Mouse (Mus musculus): Measurements from ENCODE around the gene Myo3b. TPM values are rescaled to one million over a fixed set of nuclear protein-coding genes. Genes with fewer than 3 reads are reported as not detected.

The Myo3b gene
- polyA plus RNA-seq, 1 experiment, result 0.46 TPM

DNA sequence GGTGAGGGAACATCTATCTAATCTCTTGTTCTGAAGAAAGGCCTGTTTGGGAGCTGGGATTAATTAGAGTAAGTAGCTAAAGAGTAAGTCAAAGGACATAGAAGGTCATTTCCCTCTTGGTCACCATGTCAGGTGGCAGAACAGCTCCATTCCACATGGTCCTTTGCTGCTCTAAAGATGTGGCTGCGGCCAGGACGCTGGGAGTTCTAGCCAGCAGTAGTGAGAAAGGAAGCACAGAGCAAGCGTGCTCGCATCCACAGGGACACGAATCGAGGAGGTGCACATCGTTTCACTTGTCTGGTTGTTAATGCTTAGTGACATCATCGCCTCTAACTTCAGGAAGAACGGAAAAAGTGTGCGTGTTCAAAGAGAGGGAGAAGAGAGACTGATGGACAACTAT lies 212.3 kb downstream of the Myo3b start:
- TF ChIP-seq POLR2A (IDR thresholded peaks at IDR 0.05; ENCODE audit: borderline replicate concordance, extremely low read depth, insufficient read depth, insufficient read length, poor library complexity, severe bottlenecking) (no peak), CTCF (IDR thresholded peaks at IDR 0.05; ENCODE audit: borderline replicate concordance, extremely low read depth, insufficient read depth, insufficient read length) (no peak)
- no peak for DNase-seq (ENCODE audit: low read depth)

DNA sequence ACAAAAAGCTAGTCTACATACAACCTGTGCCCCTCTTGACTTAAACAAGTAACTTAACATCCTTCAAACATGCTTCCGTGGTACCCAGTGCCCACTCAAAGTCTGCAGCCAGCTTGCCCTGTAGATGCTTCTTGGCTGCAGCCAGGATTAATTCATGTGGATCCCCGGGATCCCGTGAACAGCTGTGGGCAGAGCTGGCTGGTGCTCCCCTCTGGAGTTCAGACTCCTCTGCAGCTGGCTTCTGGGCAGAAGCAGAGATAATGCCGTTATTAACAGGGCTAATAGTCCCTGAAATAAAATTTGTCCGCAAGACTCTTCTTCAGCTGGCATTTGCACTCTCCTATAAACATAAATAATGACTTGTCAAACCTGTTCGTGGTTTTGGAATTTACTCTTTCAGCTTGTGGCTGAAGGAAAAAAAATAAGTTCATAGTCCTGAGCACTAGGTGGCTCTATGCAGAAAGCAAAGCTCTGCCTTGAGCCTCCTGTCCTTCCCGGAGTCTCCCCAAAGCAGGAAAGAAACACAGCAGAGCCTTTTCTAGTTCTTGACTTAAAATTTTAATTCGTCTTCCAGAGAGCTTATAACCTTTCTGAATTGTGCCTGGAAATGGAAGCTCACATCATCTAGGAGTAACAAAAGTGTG lies 220.6 kb downstream of the Myo3b start:
- DNase-seq (ENCODE audit: low read depth), result peak; percentile 88
- TF ChIP-seq POLR2A (IDR thresholded peaks at IDR 0.05; ENCODE audit: borderline replicate concordance, extremely low read depth, insufficient read depth, insufficient read length, poor library complexity, severe bottlenecking), result no peak
- peak; percentile 62; the same call in 1 of the 2 replicates for TF ChIP-seq CTCF (IDR thresholded peaks at IDR 0.05; ENCODE audit: borderline replicate concordance, extremely low read depth, insufficient read depth, insufficient read length)

DNA sequence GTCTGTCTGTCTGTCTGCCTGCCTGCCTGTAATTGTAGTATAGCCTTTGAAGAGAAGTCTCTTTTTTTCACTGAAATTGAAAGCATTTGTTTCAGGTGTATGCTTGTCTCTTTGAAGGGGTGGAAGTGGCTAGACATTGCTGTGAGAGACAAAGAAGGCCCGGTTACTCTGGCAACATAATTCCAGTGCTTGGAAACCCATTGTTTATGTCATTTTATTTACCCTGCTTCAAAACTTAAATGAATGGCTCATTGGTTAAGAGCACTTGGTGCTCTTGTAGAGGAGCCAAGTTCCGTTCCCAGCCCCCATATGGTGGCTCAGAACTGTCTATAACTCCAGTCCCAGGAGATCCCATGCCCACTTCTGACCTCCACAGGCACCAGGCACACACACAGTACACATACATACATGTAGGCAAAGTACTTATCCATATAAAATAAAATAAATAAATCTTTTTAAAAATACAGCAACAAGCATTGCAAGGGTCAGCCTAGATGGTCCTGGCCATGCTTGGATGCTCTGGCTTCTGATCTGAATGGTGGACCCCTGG lies 221.8 kb downstream of the Myo3b start:
- TF ChIP-seq CTCF (IDR thresholded peaks at IDR 0.05; ENCODE audit: borderline replicate concordance, extremely low read depth, insufficient read depth, insufficient read length), result no peak
- TF ChIP-seq POLR2A (IDR thresholded peaks at IDR 0.05; ENCODE audit: borderline replicate concordance, extremely low read depth, insufficient read depth, insufficient read length, poor library complexity, severe bottlenecking), result no peak
- peak; percentile 75 for DNase-seq (ENCODE audit: low read depth)

DNA sequence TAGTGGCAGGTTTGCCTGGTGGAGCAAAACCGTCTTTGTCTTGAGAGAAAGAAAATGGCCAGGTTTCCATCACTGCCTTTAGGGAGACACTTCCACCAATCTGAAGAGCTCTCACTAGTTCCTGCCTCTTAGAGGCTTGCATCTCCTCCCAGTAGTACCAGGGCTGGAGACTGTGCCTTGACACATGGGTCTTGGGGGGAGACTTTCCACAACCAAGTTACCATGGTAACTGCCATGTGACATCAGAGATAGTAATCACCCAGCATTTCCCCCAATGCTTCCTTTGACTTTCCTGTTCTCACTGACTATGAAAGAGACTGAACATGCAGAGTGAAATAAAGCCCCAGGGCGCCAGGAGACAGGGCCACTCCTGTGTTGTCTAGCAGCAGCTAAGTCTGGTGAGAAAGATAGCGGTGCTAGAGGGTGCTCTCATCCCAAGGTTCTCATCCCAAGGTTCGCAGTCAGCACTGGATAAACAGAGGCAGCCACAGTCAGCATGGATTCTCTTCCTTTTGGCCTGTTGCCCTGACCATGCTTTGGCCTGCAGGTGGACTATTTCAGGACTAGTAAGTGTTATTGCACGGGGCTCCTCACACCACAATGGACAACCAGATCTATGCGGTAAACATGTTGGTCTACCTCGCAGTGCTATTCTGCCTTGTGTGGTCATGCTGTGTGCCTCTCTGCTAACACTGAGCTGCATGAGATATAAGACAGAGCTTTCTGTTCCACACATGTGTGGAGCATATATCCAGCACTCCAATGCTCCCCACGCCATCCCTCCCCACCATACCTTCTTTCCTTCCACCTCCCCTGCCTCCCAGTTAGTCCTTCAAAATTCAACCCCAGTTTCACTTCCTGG lies 223.0 kb downstream of the Myo3b start:
- DNase-seq (ENCODE audit: low read depth), result peak; percentile 69
- TF ChIP-seq CTCF (IDR thresholded peaks at IDR 0.05; ENCODE audit: borderline replicate concordance, extremely low read depth, insufficient read depth, insufficient read length) (0 out of 2 replicates have a peak, but pooled peaks have one; percentile 2), POLR2A (IDR thresholded peaks at IDR 0.05; ENCODE audit: borderline replicate concordance, extremely low read depth, insufficient read depth, insufficient read length, poor library complexity, severe bottlenecking) (no peak)

DNA sequence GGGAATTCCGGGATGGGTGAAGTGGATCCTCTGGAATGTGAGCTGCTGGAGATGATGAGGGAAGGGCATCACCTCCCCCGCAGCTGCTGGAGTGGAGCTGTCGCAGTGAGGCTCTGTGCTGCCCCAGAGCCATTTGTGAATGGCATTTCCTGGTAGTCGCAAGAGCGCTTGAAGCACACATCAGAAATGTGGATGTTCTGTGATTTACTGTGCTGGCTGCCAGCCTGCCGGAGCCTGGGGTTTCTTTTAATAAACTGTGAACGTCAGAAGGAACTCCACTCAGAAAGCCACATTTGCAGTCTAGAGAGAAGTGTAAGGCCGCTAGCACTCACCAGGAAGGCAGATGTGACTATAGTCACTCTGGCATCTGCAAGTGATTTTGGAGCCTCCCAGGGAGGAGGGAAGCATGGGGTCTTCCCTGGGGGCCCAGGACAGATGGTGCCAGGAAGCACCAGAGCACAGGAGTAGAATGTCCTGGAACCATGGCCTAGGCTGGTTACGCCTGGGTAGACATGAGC lies 223.7 kb downstream of the Myo3b start:
- TF ChIP-seq CTCF (IDR thresholded peaks at IDR 0.05; ENCODE audit: borderline replicate concordance, extremely low read depth, insufficient read depth, insufficient read length), result no peak
- no peak for TF ChIP-seq POLR2A (IDR thresholded peaks at IDR 0.05; ENCODE audit: borderline replicate concordance, extremely low read depth, insufficient read depth, insufficient read length, poor library complexity, severe bottlenecking)
- DNase-seq (ENCODE audit: low read depth), result peak; percentile 57

DNA sequence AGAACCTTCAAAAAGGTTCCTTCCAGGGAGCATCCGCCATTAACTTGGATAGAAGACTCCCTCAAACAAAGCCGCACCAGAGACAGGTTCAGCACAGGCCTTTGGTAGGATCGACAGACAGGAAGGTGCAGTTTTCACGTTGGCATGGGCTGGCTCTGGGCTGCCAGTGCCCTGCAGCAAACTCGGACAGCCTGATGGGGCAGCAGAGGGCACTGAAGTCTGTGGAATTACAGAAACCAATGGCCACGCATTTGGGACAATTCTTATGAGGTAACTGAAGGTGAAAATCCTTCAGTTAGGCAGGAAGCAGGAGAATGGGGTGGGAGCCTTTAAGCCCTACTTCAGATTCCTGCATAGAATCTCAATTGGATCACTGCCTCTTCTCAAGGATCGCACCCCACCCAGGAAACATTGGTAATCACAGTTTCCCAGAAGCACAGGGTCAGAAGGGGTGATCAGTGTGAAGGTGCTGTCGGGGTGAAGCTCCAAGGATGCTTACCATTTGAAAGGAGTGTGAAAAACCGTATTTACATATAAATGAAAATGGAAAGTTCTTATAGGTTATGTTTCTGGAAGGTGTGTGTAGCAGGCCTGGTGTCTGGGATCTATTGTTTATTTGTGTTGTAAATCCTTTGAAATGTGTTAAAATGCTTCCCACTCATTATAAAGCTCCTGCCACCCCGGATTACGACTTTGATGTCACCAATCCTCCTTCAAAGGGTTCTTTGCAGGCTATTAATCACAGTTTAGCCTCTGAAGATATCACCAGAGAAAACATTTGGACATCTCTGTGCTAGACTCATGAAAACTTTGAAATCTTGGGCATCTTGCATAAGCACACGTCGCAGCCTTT lies 239.7 kb downstream of the Myo3b start:
- DNase-seq (ENCODE audit: low read depth), result peak; percentile 58
- TF ChIP-seq CTCF (IDR thresholded peaks at IDR 0.05; ENCODE audit: borderline replicate concordance, extremely low read depth, insufficient read depth, insufficient read length) (peak; percentile 54), POLR2A (IDR thresholded peaks at IDR 0.05; ENCODE audit: borderline replicate concordance, extremely low read depth, insufficient read depth, insufficient read length, poor library complexity, severe bottlenecking) (no peak)

DNA sequence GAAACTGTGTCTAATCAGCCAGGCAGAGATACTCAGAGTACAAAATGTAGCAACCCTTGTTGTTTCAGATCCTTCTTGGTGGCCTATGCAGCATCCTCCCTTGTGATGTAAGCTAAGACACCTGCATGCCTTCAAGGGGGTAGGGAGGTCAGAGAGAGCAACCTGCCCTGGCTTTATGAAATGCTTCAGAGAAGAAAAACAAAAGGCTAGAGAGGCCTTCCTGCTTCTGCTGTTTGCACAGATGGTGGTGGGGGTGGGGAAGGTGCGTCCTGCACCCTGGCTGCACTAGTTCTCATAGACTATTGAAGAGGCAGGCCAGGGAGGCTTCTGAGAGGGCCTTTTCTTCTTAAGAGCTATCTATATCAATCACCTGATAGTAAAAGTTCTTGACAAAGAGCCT lies 245.2 kb downstream of the Myo3b start:
- TF ChIP-seq POLR2A (IDR thresholded peaks at IDR 0.05; ENCODE audit: borderline replicate concordance, extremely low read depth, insufficient read depth, insufficient read length, poor library complexity, severe bottlenecking) (no peak), CTCF (IDR thresholded peaks at IDR 0.05; ENCODE audit: borderline replicate concordance, extremely low read depth, insufficient read depth, insufficient read length) (no peak)
- no peak for DNase-seq (ENCODE audit: low read depth)

DNA sequence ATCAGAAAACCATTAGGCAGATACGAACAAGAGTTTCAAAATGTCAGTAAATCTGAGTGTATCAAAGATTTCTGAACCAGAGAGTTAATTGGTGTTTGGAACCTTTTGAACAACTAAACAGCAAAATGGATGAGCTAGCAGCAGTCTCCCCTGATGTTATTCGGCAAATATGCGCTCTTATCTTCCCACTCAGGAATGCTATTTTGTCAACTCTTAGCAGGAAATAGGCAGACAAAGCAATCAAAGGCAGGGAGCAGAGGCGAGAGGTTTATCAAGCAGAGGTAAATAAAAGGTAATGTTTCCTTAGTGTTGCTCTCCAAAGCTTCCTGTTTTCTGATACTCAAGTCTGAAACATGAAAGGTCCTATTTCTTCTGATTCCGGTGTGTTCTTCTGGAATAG lies 252.1 kb downstream of the Myo3b start:
- no peak for TF ChIP-seq POLR2A (IDR thresholded peaks at IDR 0.05; ENCODE audit: borderline replicate concordance, extremely low read depth, insufficient read depth, insufficient read length, poor library complexity, severe bottlenecking)
- peak; percentile 16 for DNase-seq (ENCODE audit: low read depth)

DNA sequence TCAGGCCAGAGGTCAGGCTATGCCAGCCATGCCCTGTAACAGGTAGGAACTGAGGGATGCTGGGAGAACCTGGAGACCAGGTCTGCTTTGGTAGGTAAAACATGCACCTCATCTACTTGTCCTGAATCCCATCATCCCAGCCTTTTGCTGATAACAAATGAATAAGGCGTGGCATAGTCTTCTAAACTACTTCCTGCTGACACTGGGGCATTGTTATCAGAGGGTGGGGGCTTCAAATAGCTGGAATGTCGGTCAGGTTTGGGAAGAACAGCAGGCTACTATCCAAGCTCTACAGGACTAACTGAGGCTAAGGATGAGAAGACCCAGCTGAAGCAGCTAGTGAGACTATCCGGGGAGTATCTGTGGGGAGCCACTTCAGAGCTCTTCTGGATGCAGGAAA lies 253.8 kb downstream of the Myo3b start:
- no peak for DNase-seq (ENCODE audit: low read depth)
- no peak for TF ChIP-seq CTCF (IDR thresholded peaks at IDR 0.05; ENCODE audit: borderline replicate concordance, extremely low read depth, insufficient read depth, insufficient read length)
- no peak for TF ChIP-seq POLR2A (IDR thresholded peaks at IDR 0.05; ENCODE audit: borderline replicate concordance, extremely low read depth, insufficient read depth, insufficient read length, poor library complexity, severe bottlenecking)

DNA sequence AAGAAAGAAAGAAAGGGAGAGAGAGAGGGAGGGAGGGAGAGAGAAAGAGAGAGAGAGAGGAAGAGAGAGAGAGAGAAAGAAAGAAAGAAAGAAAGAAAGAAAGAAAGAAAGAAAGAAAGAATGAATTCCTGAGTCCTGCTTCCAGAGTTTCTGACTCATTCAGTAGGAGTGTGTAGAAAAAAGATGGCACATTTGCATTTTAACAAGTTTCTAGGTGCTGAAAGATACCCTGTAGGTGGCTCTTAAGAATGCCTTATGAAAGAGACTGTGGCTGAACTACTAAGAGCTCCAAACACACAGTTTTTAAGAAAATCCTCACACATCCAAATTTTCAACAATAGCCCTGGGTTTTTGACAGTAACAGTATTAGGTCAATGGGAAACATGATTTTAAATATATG lies 264.0 kb downstream of the Myo3b start:
- TF ChIP-seq CTCF (IDR thresholded peaks at IDR 0.05; ENCODE audit: borderline replicate concordance, extremely low read depth, insufficient read depth, insufficient read length), result no peak
- TF ChIP-seq POLR2A (IDR thresholded peaks at IDR 0.05; ENCODE audit: borderline replicate concordance, extremely low read depth, insufficient read depth, insufficient read length, poor library complexity, severe bottlenecking), result no peak
- no peak for DNase-seq (ENCODE audit: low read depth)

DNA sequence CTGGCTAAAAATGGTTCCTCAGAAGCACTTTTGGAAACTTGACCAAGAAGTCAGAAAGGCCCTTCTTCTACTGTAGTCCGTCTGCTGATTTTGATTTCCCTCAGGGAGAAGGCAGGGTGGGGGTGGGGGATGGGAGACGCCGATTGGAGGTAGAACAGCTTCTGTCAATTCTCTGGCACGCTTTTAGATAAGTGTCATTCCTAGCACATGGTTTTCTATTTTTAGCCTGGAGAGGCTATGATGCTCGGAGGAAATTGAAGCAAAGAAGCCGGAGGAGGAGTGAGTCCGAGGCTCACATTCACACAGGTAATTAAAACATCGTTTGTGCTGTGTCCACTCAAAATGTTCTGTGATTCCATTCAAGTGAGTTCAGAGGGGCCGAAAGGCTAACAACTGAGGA lies 276.2 kb downstream of the Myo3b start:
- DNase-seq (ENCODE audit: low read depth), result peak; percentile 65
- no peak for TF ChIP-seq POLR2A (IDR thresholded peaks at IDR 0.05; ENCODE audit: borderline replicate concordance, extremely low read depth, insufficient read depth, insufficient read length, poor library complexity, severe bottlenecking)
- TF ChIP-seq CTCF (IDR thresholded peaks at IDR 0.05; ENCODE audit: borderline replicate concordance, extremely low read depth, insufficient read depth, insufficient read length), result no peak
